Mouse (Mus musculus) neural tube, embryonic 12.5 days (tissue): ENCODE results near the gene Cylc1. TPM values are rescaled to one million over a fixed set of nuclear protein-coding genes. Genes with fewer than 3 reads are reported as not detected.

Experiments
- ATAC-seq: fragments of 200-750 bp; cut with Nextera tagmentation; 2 replicates; pipeline ENCODE4 v1.8.0; 2017; ENCODE audit warnings: low read depth, mild to moderate bottlenecking, moderate TSS enrichment, moderate library complexity; ENCODE audit not compliant: low FRiP score
- H3K27ac ChIP-seq: fragments of 300-500 bp; sonication (generic); 2 replicates; pipeline ENCODE4 v1.5.1; 2016
- H3K27me3 ChIP-seq: fragments of 300-500 bp; sonication (generic); replicated peaks from 2 replicates; pipeline ENCODE4 v1.6.1; 2016; ENCODE audit warnings: mild to moderate bottlenecking
- H3K36me3 ChIP-seq: fragments of 300-500 bp; sonication (generic); 2 replicates; pipeline ENCODE4 v1.6.1; 2016; ENCODE audit warnings: mild to moderate bottlenecking
- H3K4me1 ChIP-seq: fragments of 300-500 bp; sonication (generic); 2 replicates; pipeline ENCODE4 v1.6.1; 2016
- H3K4me2 ChIP-seq: fragments of 300-500 bp; sonication (generic); replicated peaks from 2 replicates; pipeline ENCODE4 v1.6.1; 2016; ENCODE audit warnings: mild to moderate bottlenecking
- H3K4me3 ChIP-seq: fragments of 300-500 bp; sonication (generic); 2 replicates; pipeline ENCODE4 v1.5.1; 2016
- H3K9ac ChIP-seq: fragments of 300-500 bp; sonication (generic); 2 replicates; pipeline ENCODE4 v1.6.1; 2016; ENCODE audit warnings: mild to moderate bottlenecking
- H3K9me3 ChIP-seq: fragments of 300-500 bp; sonication (generic); 2 replicates; pipeline ENCODE4 v1.6.1; 2016; ENCODE audit warnings: mild to moderate bottlenecking
- WGBS: fragments of 180-500 bp; shearing (Covaris S2); methylation state at CpG from one replicate; pipeline ENCODE4 v1.1.7; 2016; 5-methylcytosine and 5-hydroxymethylcytosine counted together
- polyA plus RNA-seq: library from polyadenylated mRNA; unstranded; fragments of >200 nt; fragmentation: Nextera tagmentation; extraction: Ambion mirVana; gene quantifications from 2 replicates; pipeline ENCODE4 v1.2.1, GENCODE M21; 2016

The Cylc1 gene
- polyA plus RNA-seq: not detected in 2 replicates

GRCm38 (mm10) chrX:111110118-111110517, at the start of gene Cylc1:
Gene Cylc1, plus strand, starts transcription at chrX:111110418.
- Histone ChIP-seq H3K4me1 (no peaks in the 10 kb centered on the region), H3K4me2 (no peak within 1 kb of the TSS), H3K36me3 (no peaks in the 10 kb centered on the region), H3K9me3 (no peaks in the 10 kb centered on the region), H3K9ac (no peak within 1 kb of the TSS), H3K4me3 (no peak within 1 kb of the TSS), H3K27me3 (no peaks in the 10 kb centered on the region), H3K27ac (no peak within 1 kb of the TSS)
- ATAC-seq: no peak

GRCm38 (mm10) chrX:111078680-111079079, 31.5 kb upstream of the Cylc1 start:
- 84% methylated on average over 8 of the region's 8 CpGs for WGBS
- Histone ChIP-seq H3K27ac (no peak overlapping the region), H3K9ac (no peak overlapping the region), H3K36me3 (no peaks in the 10 kb centered on the region), H3K4me2 (no peak overlapping the region), H3K9me3 (no peaks in the 10 kb centered on the region), H3K27me3 (no peaks in the 10 kb centered on the region), H3K4me3 (no peak overlapping the region), H3K4me1 (no peaks in the 10 kb centered on the region)
- ATAC-seq: no peak

GRCm38 (mm10) chrX:111168040-111168439, 57.8 kb downstream of the Cylc1 start, which contains the start of gene Gm10112:
Gene Gm10112, plus strand, starts transcription at chrX:111168340.
- H3K4me2 ChIP-seq: no peak within 1 kb of the TSS
- no peak within 1 kb of the TSS for H3K9ac ChIP-seq
- H3K4me1 ChIP-seq: no peaks in the 10 kb centered on the region
- ATAC-seq: no peak
- H3K27ac ChIP-seq: no peak within 1 kb of the TSS
- H3K4me3 ChIP-seq: no peak within 1 kb of the TSS
- no peaks in the 10 kb centered on the region for H3K36me3 ChIP-seq
- no peaks in the 10 kb centered on the region for H3K9me3 ChIP-seq
- 94% methylated on average over 3 of the region's 3 CpGs for WGBS
- H3K27me3 ChIP-seq: no peaks in the 10 kb centered on the region

Other genes starting within 250 kb of the Cylc1 start
- not detected in 2 replicates for gene Gm10112, start 57.9 kb downstream of the Cylc1 start, polyA plus RNA-seq